Mouse (Mus musculus) layer of hippocampus, adult 9-10 months (tissue): ENCODE measurements around the gene Aldh1a7.
"Not testable (repeated sequence)": the region's sequence is repeated elsewhere in the genome, so short reads cannot be mapped to it uniquely, and the experiment has no call there.

Source experiments
- DNase-seq: peaks from one replicate; pipeline ENCODE4 v3.0.0; 2022; ENCODE audit warnings: low spot score

Gene Aldh1a7

DNA sequence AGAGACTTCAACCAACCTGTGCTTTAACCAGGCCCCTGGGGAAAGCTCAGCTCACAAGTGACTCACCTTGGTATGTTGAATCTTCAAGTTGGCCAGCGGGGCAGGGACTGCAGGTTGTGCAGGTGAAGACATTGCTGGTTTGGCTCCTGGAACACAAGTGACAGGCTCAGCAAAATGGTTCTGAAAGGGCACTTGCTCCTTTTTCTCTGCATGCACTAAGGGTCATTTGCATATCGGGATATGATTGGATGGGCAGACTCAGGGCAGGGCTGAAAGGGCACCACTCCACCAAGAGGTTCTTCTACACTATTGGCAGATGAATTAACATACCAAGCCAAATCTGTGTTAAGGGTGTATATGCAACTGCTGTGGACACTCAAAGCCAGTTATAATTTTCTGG, at the start of gene Aldh1a7:
Gene Aldh1a7 (minus strand): TSS at position 182 of the 400 bp plus-strand sequence.
- no peak for DNase-seq

DNA sequence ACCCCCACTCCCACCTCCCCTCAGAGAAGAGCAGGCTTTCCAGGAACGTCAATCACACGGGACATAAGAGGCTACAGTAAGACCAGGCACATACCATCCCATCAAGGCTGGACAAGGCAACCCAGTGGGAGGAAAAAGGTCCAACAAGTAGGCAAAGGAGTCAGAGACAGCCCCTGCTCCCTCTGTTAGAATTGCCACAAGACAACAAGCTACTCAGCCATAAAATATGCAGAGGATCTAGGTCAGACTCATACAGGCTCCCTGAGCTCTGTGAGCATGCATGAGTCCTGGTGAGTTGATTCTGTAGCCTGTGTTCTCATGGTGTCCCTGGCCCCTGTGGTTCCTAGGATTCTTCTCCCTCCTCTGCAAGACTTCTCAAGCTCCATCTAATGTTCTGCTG, 48.3 kb upstream of the Aldh1a7 start:
- no peak for DNase-seq

DNA sequence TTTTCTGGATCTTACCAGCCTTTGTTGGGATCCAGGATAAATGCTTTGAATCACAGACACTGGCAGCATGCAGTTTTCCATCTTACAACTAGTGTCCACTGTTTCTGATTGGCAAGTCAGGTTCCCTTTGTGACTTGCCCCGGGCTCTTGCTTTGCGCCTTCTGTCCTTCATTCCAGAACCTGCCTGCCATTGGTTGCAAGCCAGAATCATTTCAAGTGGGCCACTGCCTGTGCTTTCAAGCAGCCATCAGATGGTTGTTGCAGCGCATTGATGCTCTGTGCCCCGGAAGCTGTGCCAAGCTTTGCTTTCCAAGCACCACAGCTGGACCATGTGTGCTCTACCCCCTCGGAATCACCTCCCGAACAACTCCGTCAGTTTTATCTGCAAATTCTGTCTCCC, 46.6 kb upstream of the Aldh1a7 start:
- DNase-seq, result no peak

DNA sequence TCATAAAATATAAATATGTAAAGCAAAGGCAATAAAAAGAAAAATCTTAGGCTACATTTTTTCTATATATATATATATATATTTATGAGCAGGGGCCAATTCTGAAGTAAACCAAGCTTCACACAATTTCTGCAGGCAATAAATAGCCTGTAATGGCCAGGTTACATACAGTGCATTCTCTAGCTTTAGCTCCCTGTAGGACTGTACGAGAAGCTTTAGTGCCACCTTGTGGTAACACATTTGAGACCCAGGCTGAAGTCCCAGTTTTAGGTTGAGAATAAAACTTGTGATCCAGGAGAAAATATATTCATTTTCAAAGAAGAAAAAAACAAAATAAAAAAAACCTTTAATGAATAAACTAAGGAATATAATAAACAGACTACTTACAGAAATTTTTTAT, 36.9 kb upstream of the Aldh1a7 start:
- peak; percentile 22 for DNase-seq

GRCm38 (mm10) chr19:20761675-20762426, 34.5 kb upstream of the Aldh1a7 start:
- no peak for DNase-seq

- DNase-seq, result no peak
Observed at GRCm38 (mm10) chr19:20761119-20761518, 33.8 kb upstream of the Aldh1a7 start.

DNA sequence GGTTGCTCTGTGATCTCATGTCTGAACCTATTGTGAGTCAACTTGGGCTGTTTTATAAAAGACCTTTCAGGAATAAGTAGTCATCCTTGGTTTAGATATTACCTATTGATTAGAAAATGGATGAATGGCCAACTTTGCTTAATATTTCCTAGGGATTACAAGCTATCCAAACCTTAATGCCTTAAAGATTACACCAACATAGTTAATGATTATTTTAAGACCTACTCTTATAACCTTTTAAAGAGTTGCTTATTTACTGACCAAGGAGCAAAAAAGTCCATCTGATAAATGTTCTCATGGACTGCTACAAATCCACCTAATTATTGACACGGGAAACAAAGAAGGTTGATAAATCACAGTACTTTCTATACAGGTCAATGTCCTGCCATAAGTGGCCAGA, 17.3 kb upstream of the Aldh1a7 start:
- DNase-seq, result no peak

- DNase-seq, result peak; percentile 3
Observed at GRCm38 (mm10) chr19:20728278-20728677, 916 bp upstream of the Aldh1a7 start.

GRCm38 (mm10) chr19:20722913-20723312, 4.4 kb downstream of the Aldh1a7 start:
- no peak for DNase-seq

GRCm38 (mm10) chr19:20720298-20720697, 7.1 kb downstream of the Aldh1a7 start:
- DNase-seq, result no peak

DNA sequence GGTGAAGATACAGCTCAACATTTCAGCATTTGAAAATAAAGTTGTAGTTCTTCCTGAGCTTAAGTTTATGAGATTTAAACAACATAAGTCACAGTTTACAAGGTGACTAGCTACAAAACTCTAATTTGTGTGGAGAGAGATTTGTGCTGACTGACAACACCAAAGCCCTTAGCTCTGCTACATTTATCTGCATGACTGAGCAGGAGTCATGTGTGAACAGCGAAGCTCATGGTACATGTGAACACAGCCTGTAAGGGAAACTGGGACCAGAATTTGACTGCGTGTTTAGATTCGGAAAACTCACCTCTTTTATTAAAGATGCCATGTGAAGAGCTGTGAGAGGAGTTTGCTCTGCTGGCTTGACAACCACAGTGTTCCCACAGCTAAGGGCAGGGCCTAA, 11.7 kb downstream of the Aldh1a7 start:
- DNase-seq, result no peak

DNA sequence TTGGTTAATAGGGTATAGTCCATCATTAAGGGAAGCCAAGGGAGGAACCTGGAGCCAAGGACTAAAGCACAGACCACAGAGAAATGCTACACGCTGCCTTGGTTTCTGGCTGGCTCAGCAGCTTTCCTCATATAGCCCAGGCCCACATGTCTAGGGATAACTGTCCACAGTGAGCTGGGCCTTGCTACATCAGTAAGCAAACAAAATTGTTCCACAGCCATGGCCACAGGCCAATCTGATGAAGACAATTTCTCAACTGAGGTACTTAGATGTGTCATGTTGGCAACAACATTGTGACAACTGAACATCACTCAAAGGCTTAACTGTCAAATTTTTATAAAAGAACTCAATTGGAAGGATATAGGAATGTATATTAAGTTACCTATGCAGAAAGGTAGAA, 12.3 kb downstream of the Aldh1a7 start:
- no peak for DNase-seq

DNA sequence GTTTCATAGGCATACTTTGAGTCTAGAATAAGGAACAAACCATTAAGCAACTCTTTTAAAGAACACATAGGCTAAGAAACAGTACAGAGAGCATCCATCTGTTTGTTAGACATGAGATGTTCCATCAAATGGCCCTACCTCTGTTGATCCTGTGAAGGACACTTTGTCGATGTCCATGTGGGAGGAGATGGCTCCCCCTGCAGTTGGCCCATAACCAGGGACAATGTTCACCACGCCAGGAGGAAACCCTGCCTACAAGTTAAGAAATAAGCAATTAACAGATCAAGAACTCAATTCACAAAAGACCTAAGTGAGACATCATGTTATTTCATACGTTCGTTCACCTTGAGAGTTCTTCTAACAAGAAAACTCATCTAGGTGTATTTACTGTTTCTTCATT, 12.8 kb downstream of the Aldh1a7 start:
- no peak for DNase-seq

DNA sequence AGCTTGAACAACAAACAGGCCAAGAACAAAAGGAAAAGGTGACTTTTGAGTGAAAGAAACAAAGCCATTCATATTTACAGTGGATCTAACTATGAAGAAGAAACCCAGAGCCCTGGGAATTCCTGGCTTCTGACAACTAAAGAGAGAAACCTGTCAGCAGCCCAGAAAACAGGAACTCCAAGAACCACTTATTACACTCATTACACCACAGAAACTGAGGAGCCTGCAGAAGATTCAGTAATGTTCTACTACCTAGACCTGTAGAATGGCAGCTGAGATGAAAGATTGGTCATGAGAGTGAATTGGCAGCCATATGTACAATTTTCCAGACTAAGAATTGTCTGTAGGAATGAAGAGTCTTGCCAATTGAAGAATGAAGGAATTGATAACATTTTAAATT, 20.2 kb downstream of the Aldh1a7 start:
- DNase-seq, result no peak

DNA sequence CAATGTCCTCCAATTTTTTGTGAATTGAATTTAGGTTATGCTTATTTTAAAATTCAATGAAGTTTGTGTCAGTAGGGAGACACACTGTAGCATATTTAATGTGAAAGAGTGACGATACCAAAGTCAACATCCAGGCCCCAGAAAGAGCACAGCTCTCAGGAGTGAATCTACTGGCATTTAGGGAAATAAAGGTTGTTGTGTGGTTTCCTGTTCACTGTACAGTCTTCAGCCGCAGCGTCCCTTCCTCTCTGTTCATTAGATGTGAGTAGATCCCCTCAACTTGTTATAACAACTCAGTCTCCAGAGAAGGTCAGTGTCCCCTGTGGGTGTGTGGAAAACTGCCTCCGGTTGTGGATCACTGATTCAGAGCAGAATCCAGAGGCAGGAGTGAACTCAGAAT, 20.6 kb downstream of the Aldh1a7 start:
- no peak for DNase-seq

GRCm38 (mm10) chr19:20702074-20702473, 25.3 kb downstream of the Aldh1a7 start:
- DNase-seq, result no peak

DNA sequence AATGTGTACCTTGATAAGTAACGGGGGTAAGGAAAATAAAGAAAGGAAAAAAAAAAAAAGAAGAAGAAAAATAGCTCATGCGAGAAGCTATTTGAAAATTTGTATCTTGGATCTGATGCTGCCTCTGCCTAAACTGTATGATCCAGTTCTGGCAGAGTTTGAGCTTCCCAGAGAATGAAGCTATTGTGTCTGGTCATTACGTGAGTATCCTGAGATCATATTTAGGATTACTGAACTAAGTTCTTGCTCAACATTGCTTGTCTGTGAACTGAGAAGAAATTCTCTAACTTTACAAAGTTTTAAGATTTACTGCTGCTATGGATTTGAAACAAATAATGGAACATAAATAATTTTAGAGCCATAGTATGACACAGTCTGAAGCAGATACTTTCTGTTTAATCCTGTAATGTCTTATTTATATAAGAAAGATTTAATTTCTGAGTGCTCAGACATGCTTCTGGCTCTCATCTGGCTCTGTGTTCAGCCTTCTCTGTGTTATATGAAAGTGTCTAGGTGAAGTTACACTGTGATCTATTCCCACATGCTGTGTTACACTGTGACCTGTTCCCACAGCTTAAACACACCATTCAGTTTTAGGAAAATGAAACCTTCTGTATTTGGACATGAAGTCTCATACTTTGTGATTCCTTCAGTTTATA, 49.5 kb downstream of the Aldh1a7 start:
- DNase-seq, result no peak

- no peak for DNase-seq
Observed at GRCm38 (mm10) chr19:20654141-20654873, 73.1 kb downstream of the Aldh1a7 start.

DNA sequence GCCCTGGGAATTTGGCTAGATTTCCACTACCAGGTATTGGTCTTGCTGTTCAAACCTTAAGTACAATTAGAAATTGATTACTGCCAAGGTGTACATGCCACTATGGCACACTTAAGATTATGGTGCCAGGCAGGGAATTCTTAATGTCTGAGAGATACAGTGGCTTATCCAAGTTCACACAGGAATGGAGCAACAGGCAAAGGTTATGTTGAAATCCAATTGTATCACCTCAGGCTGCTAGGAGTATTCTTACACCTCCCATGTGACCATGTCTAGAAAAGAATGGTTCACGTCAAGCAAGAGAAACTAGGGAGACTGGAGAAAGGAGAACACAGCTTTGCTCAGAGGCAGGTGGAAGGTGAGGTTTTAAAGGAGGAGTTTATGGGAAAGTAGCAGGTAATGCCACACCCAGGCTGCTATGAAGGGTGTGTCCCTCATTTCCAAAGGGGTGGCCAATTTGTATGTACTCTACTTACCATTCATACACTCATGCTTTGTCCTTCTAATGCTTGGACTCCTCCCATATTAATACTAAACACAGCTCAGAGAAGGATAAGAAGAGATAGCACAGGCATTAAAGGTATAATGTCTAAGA, 74.2 kb downstream of the Aldh1a7 start:
- no peak for DNase-seq

DNA sequence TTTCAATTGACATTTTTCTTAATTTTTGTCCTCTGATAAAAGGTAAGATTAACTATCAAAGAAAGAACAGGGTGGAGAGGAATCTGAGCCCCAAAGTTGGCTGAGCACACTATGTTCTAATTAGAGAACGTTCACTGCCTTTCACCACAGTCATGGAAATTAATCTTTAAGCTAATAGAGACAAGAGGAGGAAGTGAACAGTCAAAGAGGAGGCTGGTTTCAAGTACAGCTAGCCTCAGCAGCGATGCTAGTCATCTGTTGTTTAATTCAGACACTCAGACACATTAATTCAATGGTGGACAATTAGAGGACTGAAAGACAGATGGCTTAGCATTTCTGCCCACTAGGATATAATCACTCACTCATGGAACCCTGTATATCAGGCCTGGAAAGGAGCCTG, 77.4 kb downstream of the Aldh1a7 start:
- no peak for DNase-seq

DNA sequence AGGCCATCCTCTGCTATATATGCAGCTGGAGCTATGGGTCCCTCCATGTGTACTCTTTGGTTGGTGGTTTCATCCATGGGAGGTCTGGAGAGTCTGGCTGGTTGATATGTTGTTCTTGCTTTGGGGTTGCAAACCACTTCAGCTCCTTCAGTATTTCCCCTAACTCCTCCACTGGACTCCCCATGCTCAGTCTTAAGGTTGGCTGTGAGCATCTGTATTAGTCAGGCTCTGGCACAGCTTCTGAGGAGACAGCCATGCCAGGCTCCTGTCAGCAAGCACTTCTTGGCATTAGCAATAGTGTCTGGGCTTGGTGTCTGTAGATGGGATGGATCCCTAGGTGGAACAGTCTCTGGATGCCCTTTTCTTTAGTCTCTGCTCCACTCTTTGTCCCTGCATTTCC, 79.9 kb downstream of the Aldh1a7 start:
- not testable (repeated sequence) for DNase-seq

DNA sequence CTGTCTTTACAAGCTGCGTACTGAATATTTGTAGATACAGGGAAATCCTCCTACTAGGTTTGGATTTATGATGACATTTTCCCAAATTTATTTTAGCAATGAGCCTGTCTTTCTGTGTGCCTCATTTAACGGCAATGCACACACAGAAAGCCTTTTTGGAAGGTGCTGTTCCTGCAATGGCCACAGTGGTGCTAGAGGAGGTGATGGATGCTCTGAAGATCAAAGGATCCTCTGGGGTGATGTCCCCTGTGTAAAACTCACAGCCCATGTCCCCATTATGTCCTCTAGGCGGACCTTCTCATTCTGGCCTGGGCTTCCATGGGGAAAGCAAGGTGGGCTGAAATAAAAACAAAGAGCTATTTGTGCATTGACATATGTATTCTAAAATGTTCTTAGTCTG, 83.0 kb downstream of the Aldh1a7 start:
- DNase-seq, result no peak
